Mouse (Mus musculus) stomach, embryonic 14.5 days (tissue): ENCODE results near the gene Tmem63b. TPM values are rescaled to one million over a fixed set of nuclear protein-coding genes. Genes with fewer than 3 reads are reported as not detected.

Experiments
- ATAC-seq: fragments of 200-750 bp; cut with Nextera tagmentation; 2 replicates; pipeline ENCODE4 v1.8.0; 2017; ENCODE audit warnings: low read depth, moderate TSS enrichment; ENCODE audit not compliant: insufficient number of reproducible peaks, insufficient read depth, low FRiP score
- H3K27ac ChIP-seq: fragments of 300-500 bp; sonication (generic); 2 replicates; pipeline ENCODE4 v1.5.1; 2014; ENCODE audit warnings: mild to moderate bottlenecking, low read length, moderate library complexity, mixed read lengths
- H3K27me3 ChIP-seq: fragments of 300-500 bp; sonication (generic); 2 replicates; pipeline ENCODE4 v1.6.1; 2014; ENCODE audit warnings: low read length, control low read depth, mixed read lengths; ENCODE audit not compliant: control insufficient read depth, insufficient read depth
- H3K36me3 ChIP-seq: fragments of 300-500 bp; sonication (generic); 2 replicates; pipeline ENCODE4 v1.6.1; 2014; ENCODE audit warnings: mild to moderate bottlenecking, control low read depth, low read length, moderate library complexity, mixed read lengths; ENCODE audit not compliant: control insufficient read depth, insufficient read depth
- H3K4me1 ChIP-seq: fragments of 300-500 bp; sonication (generic); 2 replicates; pipeline ENCODE4 v1.6.1; 2014; ENCODE audit warnings: low read length, control low read depth, mixed read lengths; ENCODE audit not compliant: control insufficient read depth, insufficient read depth
- H3K4me2 ChIP-seq: fragments of 300-500 bp; sonication (generic); replicated peaks from 2 replicates; pipeline ENCODE4 v1.6.1; 2014; ENCODE audit warnings: low read depth, low read length, control low read depth
- H3K4me3 ChIP-seq: fragments of 300-500 bp; sonication (generic); 2 replicates; pipeline ENCODE4 v1.5.1; 2014; ENCODE audit warnings: low read depth, low read length, control low read depth
- H3K9ac ChIP-seq: fragments of 300-500 bp; sonication (generic); replicated peaks from 2 replicates; pipeline ENCODE4 v1.6.1; 2014; ENCODE audit warnings: low read depth, mild to moderate bottlenecking, control low read depth, low read length, moderate library complexity, mixed read lengths
- H3K9me3 ChIP-seq: fragments of 300-500 bp; sonication (generic); 2 replicates; pipeline ENCODE4 v1.6.1; 2016; ENCODE audit warnings: low read depth, low read length, control low read depth; ENCODE audit not compliant: control insufficient read depth
- WGBS: fragments of 180-500 bp; shearing (Covaris S2); extraction: QIAGEN DNeasy Blood & Tissue Kit; methylation state at CpG from one replicate; pipeline ENCODE4 v1.1.7; 2014; 5-methylcytosine and 5-hydroxymethylcytosine counted together
- polyA plus RNA-seq: library from polyadenylated mRNA; unstranded; fragments of >200 nt; fragmentation: Nextera tagmentation; extraction: Ambion mirVana; gene quantifications from 2 replicates; pipeline ENCODE4 v1.2.1, GENCODE M21; 2014

The Tmem63b gene
- polyA plus RNA-seq, 1 experiment from 2014 or later: 30.8 TPM

- ATAC-seq: no peak
- WGBS: 76% methylated on average over 8 of the region's 8 CpGs
These were observed 23.7 kb upstream of the Tmem63b start for GRCm38 (mm10) chr17:45710407-45710806.

DNA sequence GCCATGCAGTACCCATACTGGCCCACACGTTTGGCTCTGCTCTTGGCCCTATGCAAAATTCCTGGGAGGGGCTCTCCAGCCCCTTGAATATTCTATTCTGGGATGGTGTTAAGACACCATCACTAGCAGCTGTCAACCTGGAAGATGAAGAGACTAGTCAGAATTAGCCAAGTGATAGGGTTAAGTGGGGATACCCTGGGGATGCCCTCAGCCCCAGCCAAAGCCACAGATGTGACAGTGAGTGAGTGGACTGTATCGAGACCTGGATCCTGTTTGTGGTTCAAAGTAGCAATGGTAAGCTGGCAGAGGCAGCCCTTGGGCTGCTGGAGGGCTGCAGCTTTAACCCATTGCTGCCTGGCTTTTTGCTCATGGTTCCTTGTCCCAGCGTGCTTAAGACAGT is 23.1 kb upstream of the Tmem63b start:
- no peaks in the 10 kb centered on the region for H3K27me3 ChIP-seq
- no peak overlapping the region for H3K9ac ChIP-seq
- no peaks in the 10 kb centered on the region for H3K9me3 ChIP-seq
- 32% methylated on average over 3 of the region's 3 CpGs for WGBS
- no peak overlapping the region for H3K4me2 ChIP-seq
- H3K4me1 ChIP-seq: no peaks in the 10 kb centered on the region
- H3K36me3 ChIP-seq: no peaks in the 10 kb centered on the region
- ATAC-seq: no peak
- H3K4me3 ChIP-seq: no peak overlapping the region
- H3K27ac ChIP-seq: no peak overlapping the region

More at GRCm38 (mm10) chr17:45710407-45710806, 23.7 kb upstream of the Tmem63b start:
- H3K4me2 ChIP-seq: no peak overlapping the region
- H3K27ac ChIP-seq: no peak overlapping the region
- no peaks in the 10 kb centered on the region for H3K9me3 ChIP-seq
- H3K36me3 ChIP-seq: no peaks in the 10 kb centered on the region
- no peak overlapping the region for H3K4me3 ChIP-seq
- no peaks in the 10 kb centered on the region for H3K27me3 ChIP-seq
- H3K4me1 ChIP-seq: no peaks in the 10 kb centered on the region
- no peak overlapping the region for H3K9ac ChIP-seq

- no peaks in the 10 kb centered on the region for H3K27me3 ChIP-seq
- no peaks in the 10 kb centered on the region for H3K9me3 ChIP-seq
- no peak overlapping the region for H3K4me3 ChIP-seq
- H3K36me3 ChIP-seq: no peaks in the 10 kb centered on the region
- H3K27ac ChIP-seq: no peak overlapping the region
- H3K9ac ChIP-seq: no peak overlapping the region
- ATAC-seq: no peak
- H3K4me2 ChIP-seq: no peak overlapping the region
- 0 out of 2 replicates have a peak, but pooled peaks cover 2% of the 10 kb centered on the region for H3K4me1 ChIP-seq
- 82% methylated on average over 8 of the region's 8 CpGs for WGBS
These were observed 21.5 kb upstream of the Tmem63b start for GRCm38 (mm10) chr17:45708179-45708578.

- no peak overlapping the region for H3K27ac ChIP-seq
- no peaks in the 10 kb centered on the region for H3K9me3 ChIP-seq
- no peaks in the 10 kb centered on the region for H3K36me3 ChIP-seq
- 24% methylated on average over 3 of the region's 3 CpGs for WGBS
- H3K27me3 ChIP-seq: no peaks in the 10 kb centered on the region
- 0 out of 2 replicates have a peak, but pooled peaks cover 2% of the 10 kb centered on the region for H3K4me1 ChIP-seq
- ATAC-seq: no peak
- no peak overlapping the region for H3K9ac ChIP-seq
- no peak overlapping the region for H3K4me2 ChIP-seq
- H3K4me3 ChIP-seq: no peak overlapping the region
These were observed 20.7 kb upstream of the Tmem63b start for GRCm38 (mm10) chr17:45707376-45707775.

DNA sequence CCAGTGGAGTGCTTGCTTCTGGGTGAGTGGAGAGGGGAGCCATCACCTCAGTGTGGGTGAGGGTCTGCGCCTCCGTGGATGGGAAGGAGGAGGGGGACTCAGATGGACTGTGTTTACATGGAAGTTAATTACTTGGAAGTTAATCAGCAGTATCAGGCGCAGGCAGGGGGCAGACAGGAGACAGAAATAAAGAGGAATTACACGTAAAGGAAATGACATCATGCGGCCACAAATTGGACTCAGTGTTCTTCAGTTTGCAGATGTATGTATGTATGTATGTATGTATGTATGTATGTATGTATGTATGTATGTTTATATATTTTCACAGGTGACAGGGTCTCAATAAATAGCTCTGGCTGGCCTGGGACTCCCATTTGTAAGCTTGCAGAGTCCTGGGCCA is 20.1 kb upstream of the Tmem63b start:
- Histone ChIP-seq H3K4me2 (no peak overlapping the region), H3K27me3 (no peaks in the 10 kb centered on the region), H3K4me1 (0 out of 2 replicates have a peak, but pooled peaks cover 2% of the 10 kb centered on the region), H3K36me3 (no peaks in the 10 kb centered on the region), H3K9ac (no peak overlapping the region), H3K4me3 (no peak overlapping the region), H3K9me3 (no peaks in the 10 kb centered on the region), H3K27ac (no peak overlapping the region)
- ATAC-seq: no peak
- WGBS: 66% methylated on average over 5 of the region's 5 CpGs

DNA sequence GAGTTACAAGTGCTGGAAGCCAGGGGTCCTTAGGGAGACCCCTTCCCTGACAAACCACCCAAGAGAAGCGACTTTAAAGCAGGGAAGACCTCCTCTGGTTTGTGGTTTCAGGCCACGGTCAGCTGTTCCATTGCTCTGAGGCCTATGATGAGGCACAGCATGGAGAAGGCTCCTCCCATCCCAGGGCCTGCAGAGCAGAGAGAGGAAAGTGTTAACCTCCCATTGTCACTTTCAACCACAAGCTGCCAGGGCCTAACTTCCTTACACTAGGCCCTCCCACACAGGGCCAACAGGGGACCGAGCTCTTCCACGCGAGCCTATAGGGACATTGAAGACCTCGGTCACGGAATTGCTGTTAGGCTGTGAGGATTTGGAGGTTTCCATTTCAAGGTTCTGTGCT is 16.5 kb upstream of the Tmem63b start:
- Histone ChIP-seq H3K9me3 (no peaks in the 10 kb centered on the region), H3K27ac (no peak overlapping the region), H3K36me3 (peaks cover 3% of the 10 kb centered on the region; the same call in 1 of the 2 replicates), H3K4me3 (no peak overlapping the region), H3K4me2 (no peak overlapping the region), H3K27me3 (no peaks in the 10 kb centered on the region), H3K9ac (no peak overlapping the region), H3K4me1 (0 out of 2 replicates have a peak, but pooled peaks cover 11% of the 10 kb centered on the region)
- WGBS: 60% methylated on average over 7 of the region's 7 CpGs
- no peak for ATAC-seq

DNA sequence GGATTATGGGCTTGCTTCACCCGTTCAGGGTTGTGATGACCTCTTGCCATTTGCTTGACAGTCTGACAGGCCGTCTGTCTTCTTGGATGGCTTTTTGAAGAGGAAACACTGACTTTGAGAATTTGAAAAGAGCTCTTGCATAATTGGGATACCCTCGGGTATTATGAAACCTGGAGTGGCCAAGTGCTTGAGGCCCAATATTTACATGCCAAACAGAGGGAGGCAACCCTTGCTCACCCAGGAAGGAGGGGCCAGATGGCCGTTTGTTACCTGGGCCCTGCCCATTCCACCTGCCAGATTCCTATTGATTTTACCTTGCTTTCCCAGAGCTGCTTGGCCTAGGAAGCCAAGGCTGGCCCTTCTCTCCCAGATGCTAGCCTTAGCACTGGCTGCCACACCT is 15.5 kb upstream of the Tmem63b start:
- Histone ChIP-seq H3K27ac (peak overlapping the region; percentile 6; the same call in 1 of the 2 replicates), H3K4me2 (no peak overlapping the region), H3K27me3 (no peaks in the 10 kb centered on the region), H3K4me1 (0 out of 2 replicates have a peak, but pooled peaks cover 11% of the 10 kb centered on the region), H3K9me3 (no peaks in the 10 kb centered on the region), H3K4me3 (no peak overlapping the region), H3K36me3 (peaks cover 3% of the 10 kb centered on the region; the same call in 1 of the 2 replicates), H3K9ac (no peak overlapping the region)
- ATAC-seq: 0 out of 2 replicates have a peak, but pooled peaks have one; percentile 29
- WGBS: 39% methylated on average over 4 of the region's 4 CpGs

GRCm38 (mm10) chr17:45701236-45701591 is 14.5 kb upstream of the Tmem63b start:
- Histone ChIP-seq H3K9me3 (no peaks in the 10 kb centered on the region), H3K4me3 (no peak overlapping the region), H3K9ac (no peak overlapping the region), H3K36me3 (peaks cover 3% of the 10 kb centered on the region; the same call in 1 of the 2 replicates), H3K27me3 (no peaks in the 10 kb centered on the region), H3K4me1 (0 out of 2 replicates have a peak, but pooled peaks cover 11% of the 10 kb centered on the region), H3K4me2 (no peak overlapping the region), H3K27ac (no peak overlapping the region)
- ATAC-seq: no peak
- 68% methylated on average over 9 of the region's 9 CpGs for WGBS
